Mouse (Mus musculus) monocyte, adult 5-6 weeks (primary cell): ENCODE measurements around the gene Rdh5. TPM values are rescaled to one million over a fixed set of nuclear protein-coding genes. Genes with fewer than 3 reads are reported as not detected.

Experiments
- ATAC-seq: fragments of 153-309, 156-312 bp; replicated peaks from 2 replicates; pipeline ENCODE4 v1.8.0; 2017; ENCODE audit warnings: mild to moderate bottlenecking; ENCODE audit not compliant: low TSS enrichment, insufficient number of reproducible peaks, severe bottlenecking, poor library complexity, low FRiP score
- total RNA-seq: library from RNA; stranded (forward); fragments of 200-1000, 200-491, 200-594 nt; gene quantifications from 3 replicates; pipeline ENCODE4 v1.2.3, GENCODE M21; 2017

The Rdh5 gene
- total RNA-seq, result 1.5 to 7.6 TPM in 2 of 3 replicates, not detected in the other

GRCm38 (mm10) chr10:128922822-128923012 is at the start of gene Rdh5:
Gene Rdh5, minus strand, starts transcription at chr10:128922888.
- ATAC-seq, result no peak

DNA sequence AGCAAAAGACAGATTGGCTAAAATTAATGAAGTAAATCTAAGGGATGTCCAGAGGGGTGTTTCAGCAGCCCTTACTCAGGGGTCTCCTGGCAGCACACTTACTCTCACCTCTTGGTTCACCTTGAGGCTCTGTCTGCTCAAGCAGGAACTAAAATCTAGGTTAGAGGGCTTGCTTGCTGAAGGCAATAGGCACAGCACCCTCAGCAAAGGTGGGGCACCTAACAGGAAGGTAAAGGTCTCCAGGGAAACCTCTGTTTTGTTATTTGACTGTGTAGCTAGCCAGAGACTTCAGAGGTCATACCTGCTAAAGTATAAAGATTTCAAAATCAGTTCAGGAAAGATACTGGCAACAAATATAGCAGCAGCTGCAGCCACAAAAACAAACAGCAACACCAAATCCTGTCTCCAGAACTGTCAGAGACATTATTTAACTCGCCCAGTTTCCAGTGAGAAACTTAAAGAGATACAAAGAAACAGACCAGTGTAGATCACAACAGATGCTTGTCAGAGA is 48.1 kb upstream of the Rdh5 start:
- no peak for ATAC-seq

- ATAC-seq, result no peak
Measured at GRCm38 (mm10) chr10:128968341-128968749, 45.7 kb upstream of the Rdh5 start.

- no peak for ATAC-seq
Measured at GRCm38 (mm10) chr10:128965871-128966270, 43.2 kb upstream of the Rdh5 start.

- no peak for ATAC-seq
Measured at GRCm38 (mm10) chr10:128964961-128965360, 42.3 kb upstream of the Rdh5 start.

- no peak for ATAC-seq
Measured at GRCm38 (mm10) chr10:128960590-128961584, 38.2 kb upstream of the Rdh5 start, which contains the start of gene Mettl7b. Gene Mettl7b, minus strand, starts transcription at chr10:128960988.

- no peak for ATAC-seq
Measured at GRCm38 (mm10) chr10:128960142-128960541, 37.5 kb upstream of the Rdh5 start.

- no peak for ATAC-seq
Measured at GRCm38 (mm10) chr10:128958340-128958739, 35.7 kb upstream of the Rdh5 start.

GRCm38 (mm10) chr10:128950208-128950887 is 27.7 kb upstream of the Rdh5 start:
- no peak for ATAC-seq

- ATAC-seq, result no peak
Measured at GRCm38 (mm10) chr10:128947496-128947895, 24.8 kb upstream of the Rdh5 start.

DNA sequence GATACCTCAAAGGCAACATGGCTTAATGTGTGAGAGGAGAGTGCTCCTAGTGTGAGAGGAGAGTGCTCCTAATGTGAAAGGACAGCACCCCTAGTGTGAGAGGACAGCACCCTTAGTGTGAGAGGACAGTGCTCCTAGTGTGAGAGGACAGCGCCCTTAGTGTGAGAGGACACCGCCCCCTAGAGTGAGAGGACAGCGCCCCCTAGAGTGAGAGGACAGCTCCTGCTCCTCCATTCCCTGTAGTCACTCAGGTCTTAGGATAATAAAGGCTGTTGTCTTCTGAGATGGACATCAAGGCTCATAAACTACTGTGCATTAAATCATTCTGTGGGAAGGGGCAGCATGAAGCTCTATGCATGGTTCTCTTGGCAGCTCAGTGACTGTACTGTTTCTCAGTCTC is 23.0 kb upstream of the Rdh5 start:
- no peak for ATAC-seq

- ATAC-seq, result no peak
Measured at GRCm38 (mm10) chr10:128940475-128941061, 17.9 kb upstream of the Rdh5 start.

GRCm38 (mm10) chr10:128938974-128939373 is 16.3 kb upstream of the Rdh5 start:
- no peak for ATAC-seq

DNA sequence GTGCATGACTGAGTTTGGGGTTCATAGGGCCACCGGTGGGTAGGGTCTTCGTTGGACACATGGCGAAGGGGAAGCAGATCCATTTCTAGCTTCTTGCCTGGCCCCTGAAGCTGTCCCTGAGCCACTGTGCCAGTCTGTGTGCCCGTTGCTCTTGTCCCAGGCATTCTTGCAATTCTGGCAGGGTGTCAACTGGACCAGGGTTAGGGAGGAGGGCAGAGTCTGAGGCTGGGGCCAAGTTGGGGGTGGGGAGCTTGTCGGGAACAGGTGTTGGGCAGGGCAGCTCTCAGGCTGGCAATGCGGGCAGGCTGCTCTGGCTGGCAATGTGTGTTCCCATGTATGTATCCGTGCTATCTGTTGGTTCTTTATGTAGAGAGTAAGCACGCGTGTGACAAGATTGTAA is 15.8 kb upstream of the Rdh5 start:
- no peak for ATAC-seq

- ATAC-seq, result no peak
Measured at GRCm38 (mm10) chr10:128937756-128938390, 15.2 kb upstream of the Rdh5 start.

DNA sequence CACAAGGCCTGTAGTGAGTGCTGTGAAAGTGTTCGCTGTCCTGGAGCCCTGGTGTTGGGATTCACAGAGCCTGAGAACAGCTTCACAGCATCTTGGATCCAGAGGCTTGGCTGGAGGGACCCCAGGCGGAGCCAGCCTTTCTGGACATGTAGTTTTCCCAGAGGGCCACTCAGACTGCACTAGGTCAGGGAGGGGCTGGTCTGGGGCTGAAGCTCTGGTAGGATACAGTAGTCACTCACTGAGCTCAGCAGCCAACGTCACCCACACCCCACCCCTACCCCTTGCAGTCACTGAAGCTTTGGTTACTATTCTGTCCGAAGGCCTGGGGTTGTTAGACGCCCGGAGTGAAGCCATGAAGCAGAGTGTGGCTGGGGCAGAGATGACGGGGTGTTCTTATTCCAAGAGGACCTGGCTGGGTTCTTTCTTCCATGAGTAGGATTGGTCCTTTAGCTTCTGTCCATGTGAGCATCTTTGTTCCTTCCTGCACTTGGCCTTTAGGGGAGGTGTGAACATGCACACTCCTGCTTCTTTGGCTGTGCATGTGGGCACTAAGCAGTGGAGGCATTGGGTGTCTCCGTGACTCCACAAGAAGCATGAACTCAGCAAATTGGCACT is 13.2 kb upstream of the Rdh5 start:
- no peak for ATAC-seq

DNA sequence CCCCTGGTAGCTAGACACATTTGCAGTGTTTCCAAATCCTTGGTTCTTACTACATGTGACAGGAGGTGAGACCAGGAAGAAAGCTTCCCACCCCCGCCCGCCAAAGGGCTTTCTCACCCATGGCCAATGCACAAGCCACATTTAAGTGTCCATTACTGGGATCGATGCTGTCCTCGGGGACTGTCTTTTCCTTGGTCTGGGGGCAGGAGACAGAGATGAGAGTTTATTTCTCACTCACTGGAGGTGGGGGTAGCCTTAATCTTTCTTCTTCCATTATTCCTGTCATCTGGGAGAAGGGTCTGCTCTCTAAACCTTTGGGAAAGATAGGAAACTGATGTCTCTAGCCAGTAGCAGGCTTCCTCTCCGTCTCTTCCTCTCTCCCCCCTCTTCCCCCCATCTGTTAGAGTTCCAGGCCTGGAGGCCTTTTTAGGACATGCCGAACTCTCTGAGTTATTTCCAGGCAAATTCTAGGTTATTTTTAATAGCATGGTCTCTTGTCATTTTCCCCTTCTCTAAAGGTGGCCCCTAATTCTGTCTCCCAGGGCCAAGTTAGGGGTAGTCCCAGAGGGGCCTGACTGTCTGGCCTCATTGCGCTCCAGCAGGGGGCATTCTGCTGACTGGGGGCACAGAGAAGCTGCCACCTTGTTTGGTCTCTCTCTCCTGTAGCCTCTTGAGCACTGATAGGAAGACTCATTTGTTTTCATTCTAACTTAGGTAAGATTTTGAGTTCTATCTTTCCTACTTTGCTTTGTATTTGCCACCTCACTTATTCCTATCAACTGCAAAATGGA is 12.5 kb upstream of the Rdh5 start:
- ATAC-seq, result no peak
